Mouse (Mus musculus): ENCODE data around the gene Evpl. TPM values are rescaled to one million over a fixed set of nuclear protein-coding genes. Genes with fewer than 3 reads are reported as not detected.

The Evpl gene
- total RNA-seq, 2 experiments from 2014 or later: 0.14 TPM; not detected in 1

GRCm38 (mm10) chr11:116198639-116199531, 39.0 kb downstream of the Evpl start, which contains the start of the genes Ten1 and Acox1:
TSS of gene Ten1 (plus strand) at chr11:116198855.
TSS of gene Acox1 (minus strand) at chr11:116199045.
- no peak for TF ChIP-seq CTCF (IDR thresholded peaks at IDR 0.05)
- intact Hi-C loops (cut with DNase I): loop anchor here (2.0 kb wide), 1 partner anchor 112 kb away; the partner anchor contains the start of gene Wbp2

GRCm38 (mm10) chr11:116198132-116198531, 39.7 kb downstream of the Evpl start:
- peak overlapping the region; percentile 86 for H3K4me3 ChIP-seq
- no peak for TF ChIP-seq CTCF (IDR thresholded peaks at IDR 0.05)
- H3K27ac ChIP-seq: peak overlapping the region; percentile 97
- no peak for DNase-seq
- intact Hi-C loops (cut with DNase I): loop anchor here (2.0 kb wide), 1 partner anchor 111 kb away; the partner anchor contains the start of gene Wbp2

More at GRCm38 (mm10) chr11:116198639-116199531, 39.0 kb downstream of the Evpl start, which contains the start of the genes Ten1 and Acox1:
- Histone ChIP-seq H3K4me3 (peak within 1 kb of the TSS; percentile 86), H3K27ac (peak within 1 kb of the TSS; percentile 97)
- DNase-seq: peak; percentile 98

- no peak for TF ChIP-seq CTCF (IDR thresholded peaks at IDR 0.05)
- DNase-seq: no peak
- peak overlapping the region; percentile 86 for H3K4me3 ChIP-seq
- peak overlapping the region; percentile 97 for H3K27ac ChIP-seq
- intact Hi-C loops (cut with DNase I): no loop called here
Measured at GRCm38 (mm10) chr11:116197584-116197906, 40.3 kb downstream of the Evpl start.

- DNase-seq: no peak
- intact Hi-C loops (cut with DNase I): loop anchor here (1.0 kb wide), 1 partner anchor 27 kb away; no protein-coding TSS in a partner anchor
- H3K27ac ChIP-seq: peak overlapping the region; percentile 97; the same call in 1 of the 2 replicates
- peak overlapping the region; percentile 86 for H3K4me3 ChIP-seq
- no peak for TF ChIP-seq CTCF (IDR thresholded peaks at IDR 0.05)
Measured at GRCm38 (mm10) chr11:116196866-116197583, 40.9 kb downstream of the Evpl start.

GRCm38 (mm10) chr11:116196336-116196735, 41.5 kb downstream of the Evpl start:
- H3K4me3 ChIP-seq: no peak overlapping the region
- no peak for DNase-seq
- no peak for TF ChIP-seq CTCF (IDR thresholded peaks at IDR 0.05)
- intact Hi-C loops (cut with DNase I): loop anchor here (1.0 kb wide), 1 partner anchor 28 kb away; no protein-coding TSS in a partner anchor
- H3K27ac ChIP-seq: peak overlapping the region; percentile 12; the same call in 1 of the 2 replicates

- no peak for DNase-seq
- intact Hi-C loops (cut with DNase I): no loop called here
- H3K27ac ChIP-seq: peak overlapping the region; percentile 53
- TF ChIP-seq CTCF (IDR thresholded peaks at IDR 0.05): no peak
- peak overlapping the region; percentile 43 for H3K4me3 ChIP-seq
Measured at GRCm38 (mm10) chr11:116195252-116195651, 42.6 kb downstream of the Evpl start.

- intact Hi-C loops (cut with DNase I): no loop called here
Measured at GRCm38 (mm10) chr11:116194619-116195018, 43.3 kb downstream of the Evpl start.

GRCm38 (mm10) chr11:116187226-116187930, 50.5 kb downstream of the Evpl start:
- peak overlapping the region; percentile 66; the same call in 1 of the 2 replicates for H3K27ac ChIP-seq
- DNase-seq: no peak
- H3K4me3 ChIP-seq: no peak overlapping the region
- intact Hi-C loops (cut with DNase I): no loop called here
- no peak for TF ChIP-seq CTCF (IDR thresholded peaks at IDR 0.05)

More at GRCm38 (mm10) chr11:116194619-116195018, 43.3 kb downstream of the Evpl start:
- peak overlapping the region; percentile 53 for H3K27ac ChIP-seq
- peak overlapping the region; percentile 26; the same call in 1 of the 2 replicates for H3K4me3 ChIP-seq
- no peak for DNase-seq
- TF ChIP-seq CTCF (IDR thresholded peaks at IDR 0.05): no peak

- peak overlapping the region; percentile 66 for H3K27ac ChIP-seq
- intact Hi-C loops (cut with DNase I): no loop called here
- H3K4me3 ChIP-seq: no peak overlapping the region
- no peak for DNase-seq
- TF ChIP-seq CTCF (IDR thresholded peaks at IDR 0.05): no peak
Measured at GRCm38 (mm10) chr11:116186360-116186759, 51.5 kb downstream of the Evpl start.

- DNase-seq: peak; percentile 47
- Histone ChIP-seq H3K4me3 (no peak overlapping the region), H3K27ac (peak overlapping the region; percentile 66)
- TF ChIP-seq CTCF (IDR thresholded peaks at IDR 0.05): no peak
- intact Hi-C loops (cut with DNase I): no loop called here
Measured at GRCm38 (mm10) chr11:116185836-116186235, 52.0 kb downstream of the Evpl start.

GRCm38 (mm10) chr11:116178411-116179121, 59.3 kb downstream of the Evpl start:
- Histone ChIP-seq H3K4me3 (no peak overlapping the region), H3K27ac (no peak overlapping the region)
- intact Hi-C loops (cut with DNase I): no loop called here
- no peak for TF ChIP-seq CTCF (IDR thresholded peaks at IDR 0.05)
- no peak for DNase-seq
